Mouse (Mus musculus): ENCODE data around the gene Rnf111. TPM values are rescaled to one million over a fixed set of nuclear protein-coding genes. Genes with fewer than 3 reads are reported as not detected.

Gene Rnf111
- polyA plus RNA-seq, 1 experiment from 2014 or later: 21.6 TPM

- WGBS: 31% methylated on average over 7 of the region's 7 CpGs
- H3K4me3 ChIP-seq: no peak overlapping the region
- ATAC-seq (ENCODE audit: extremely low read depth, insufficient number of reproducible peaks, low FRiP score, low TSS enrichment): no peak; the same call in 1 of the 2 replicates
- H3K27ac ChIP-seq (replicated peaks): peak overlapping the region; percentile 86
- no peaks in the 10 kb centered on the region for H3K9me3 ChIP-seq
- no peaks in the 10 kb centered on the region for H3K27me3 ChIP-seq (replicated peaks)
- H3K4me2 ChIP-seq: no peak overlapping the region
- H3K9ac ChIP-seq: no peak overlapping the region
- H3K36me3 ChIP-seq: no peaks in the 10 kb centered on the region
- H3K4me1 ChIP-seq: peaks cover 5% of the 10 kb centered on the region; the same call in 1 of the 2 replicates
Observed at GRCm38 (mm10) chr9:70524366-70524765, 20.8 kb upstream of the Rnf111 start.

- Histone ChIP-seq H3K9me3 (no peaks in the 10 kb centered on the region), H3K36me3 (no peaks in the 10 kb centered on the region), H3K27ac (replicated peaks) (peak overlapping the region; percentile 86), H3K9ac (no peak overlapping the region), H3K4me1 (peaks cover 5% of the 10 kb centered on the region; the same call in 1 of the 2 replicates), H3K4me2 (no peak overlapping the region), H3K4me3 (no peak overlapping the region), H3K27me3 (replicated peaks) (no peaks in the 10 kb centered on the region)
- no peak for ATAC-seq (ENCODE audit: extremely low read depth, insufficient number of reproducible peaks, low FRiP score, low TSS enrichment)
- WGBS: 92% methylated on average over 3 of the region's 3 CpGs
Observed at GRCm38 (mm10) chr9:70523813-70524212, 20.3 kb upstream of the Rnf111 start.

GRCm38 (mm10) chr9:70520651-70521050 is 17.1 kb upstream of the Rnf111 start:
- Histone ChIP-seq H3K27me3 (replicated peaks) (no peaks in the 10 kb centered on the region), H3K9me3 (no peaks in the 10 kb centered on the region), H3K4me1 (peaks cover 5% of the 10 kb centered on the region; the same call in 1 of the 2 replicates), H3K4me3 (no peak overlapping the region), H3K36me3 (no peaks in the 10 kb centered on the region), H3K9ac (no peak overlapping the region), H3K4me2 (no peak overlapping the region), H3K27ac (replicated peaks) (no peak overlapping the region)
- no peak for ATAC-seq (ENCODE audit: extremely low read depth, insufficient number of reproducible peaks, low FRiP score, low TSS enrichment)
- WGBS: 77% methylated on average over 3 of the region's 3 CpGs

- H3K4me1 ChIP-seq: 0 out of 2 replicates have a peak, but pooled peaks cover 4% of the 10 kb centered on the region
- peaks cover 3% of the 10 kb centered on the region; the same call in 1 of the 2 replicates for H3K27me3 ChIP-seq (replicated peaks)
- 58% methylated on average over 7 of the region's 7 CpGs for whole genome bisulfite sequencing
- H3K9me3 ChIP-seq: no peaks in the 10 kb centered on the region
- H3K36me3 ChIP-seq: no peaks in the 10 kb centered on the region
- H3K4me2 ChIP-seq: no peak overlapping the region
- no peak overlapping the region for H3K9ac ChIP-seq
- no peak overlapping the region for H3K27ac ChIP-seq (replicated peaks)
- H3K4me3 ChIP-seq: no peak overlapping the region
- no peak for ATAC-seq (ENCODE audit: extremely low read depth, insufficient number of reproducible peaks, low FRiP score, low TSS enrichment)
Observed at GRCm38 (mm10) chr9:70511681-70512080, 8.2 kb upstream of the Rnf111 start.

- WGBS: 51% methylated on average over 10 of the region's 10 CpGs
- no peak overlapping the region for H3K4me3 ChIP-seq
- H3K9me3 ChIP-seq: no peaks in the 10 kb centered on the region
- H3K36me3 ChIP-seq: no peaks in the 10 kb centered on the region
- H3K4me1 ChIP-seq: 0 out of 2 replicates have a peak, but pooled peaks cover 4% of the 10 kb centered on the region
- no peak overlapping the region for H3K4me2 ChIP-seq
- H3K27me3 ChIP-seq (replicated peaks): peaks cover 9% of the 10 kb centered on the region; the same call in 1 of the 2 replicates
- ATAC-seq (ENCODE audit: extremely low read depth, insufficient number of reproducible peaks, low FRiP score, low TSS enrichment): no peak
- no peak overlapping the region for H3K27ac ChIP-seq (replicated peaks)
- H3K9ac ChIP-seq: no peak overlapping the region
Observed at GRCm38 (mm10) chr9:70510998-70511583, 7.6 kb upstream of the Rnf111 start.

GRCm38 (mm10) chr9:70509906-70510525 is 6.5 kb upstream of the Rnf111 start:
- Histone ChIP-seq H3K4me1 (0 out of 2 replicates have a peak, but pooled peaks cover 4% of the 10 kb centered on the region), H3K9ac (no peak overlapping the region), H3K27ac (replicated peaks) (0 out of 2 replicates have a peak overlapping the region, but pooled peaks have one; percentile 12), H3K9me3 (no peaks in the 10 kb centered on the region), H3K27me3 (replicated peaks) (peaks cover 9% of the 10 kb centered on the region; the same call in 1 of the 2 replicates), H3K4me3 (no peak overlapping the region), H3K36me3 (no peaks in the 10 kb centered on the region), H3K4me2 (no peak overlapping the region)
- 58% methylated on average over 4 of the region's 4 CpGs for WGBS
- no peak for ATAC-seq (ENCODE audit: extremely low read depth, insufficient number of reproducible peaks, low FRiP score, low TSS enrichment)

GRCm38 (mm10) chr9:70506787-70507186 is 3.3 kb upstream of the Rnf111 start:
- ATAC-seq (ENCODE audit: extremely low read depth, insufficient number of reproducible peaks, low FRiP score, low TSS enrichment): no peak
- no peak overlapping the region for H3K4me3 ChIP-seq
- WGBS: 66% methylated on average over 8 of the region's 8 CpGs
- H3K27ac ChIP-seq (replicated peaks): no peak overlapping the region
- H3K9me3 ChIP-seq: no peaks in the 10 kb centered on the region
- H3K4me2 ChIP-seq: no peak overlapping the region
- no peaks in the 10 kb centered on the region for H3K36me3 ChIP-seq
- H3K27me3 ChIP-seq (replicated peaks): peaks cover 9% of the 10 kb centered on the region; the same call in 1 of the 2 replicates
- H3K4me1 ChIP-seq: peaks cover 17% of the 10 kb centered on the region
- no peak overlapping the region for H3K9ac ChIP-seq

- H3K4me3 ChIP-seq: no peak overlapping the region
- H3K9ac ChIP-seq: no peak overlapping the region
- peaks cover 9% of the 10 kb centered on the region; the same call in 1 of the 2 replicates for H3K27me3 ChIP-seq (replicated peaks)
- peaks cover 4% of the 10 kb centered on the region; the same call in 1 of the 2 replicates for H3K36me3 ChIP-seq
- no peak overlapping the region for H3K27ac ChIP-seq (replicated peaks)
- peaks cover 23% of the 10 kb centered on the region for H3K4me1 ChIP-seq
- H3K9me3 ChIP-seq: no peaks in the 10 kb centered on the region
- no peak overlapping the region for H3K4me2 ChIP-seq
- 66% methylated on average over 2 of the region's 2 CpGs for WGBS
- no peak for ATAC-seq (ENCODE audit: extremely low read depth, insufficient number of reproducible peaks, low FRiP score, low TSS enrichment)
Observed at GRCm38 (mm10) chr9:70506186-70506585, 2.7 kb upstream of the Rnf111 start.

GRCm38 (mm10) chr9:70503015-70503603 is 416 bp downstream of the Rnf111 start:
- Histone ChIP-seq H3K27me3 (replicated peaks) (peaks cover 9% of the 10 kb centered on the region; the same call in 1 of the 2 replicates), H3K36me3 (peaks cover 22% of the 10 kb centered on the region), H3K4me3 (peak overlapping the region; percentile 97), H3K9me3 (no peaks in the 10 kb centered on the region), H3K27ac (replicated peaks) (peak overlapping the region; percentile 99), H3K9ac (peak overlapping the region; percentile 99), H3K4me1 (peaks cover 27% of the 10 kb centered on the region), H3K4me2 (peak overlapping the region; percentile 81)
- WGBS: under 1% methylated on average over 48 of the region's 70 CpGs
- peak; percentile 89 for ATAC-seq (ENCODE audit: extremely low read depth, insufficient number of reproducible peaks, low FRiP score, low TSS enrichment)

GRCm38 (mm10) chr9:70502284-70503014 is 1.1 kb downstream of the Rnf111 start:
- ATAC-seq (ENCODE audit: extremely low read depth, insufficient number of reproducible peaks, low FRiP score, low TSS enrichment): no peak
- H3K4me2 ChIP-seq: peak overlapping the region; percentile 81
- 35% methylated on average over 10 of the region's 10 CpGs for WGBS
- peak overlapping the region; percentile 97 for H3K4me3 ChIP-seq
- peaks cover 31% of the 10 kb centered on the region for H3K4me1 ChIP-seq
- H3K9me3 ChIP-seq: no peaks in the 10 kb centered on the region
- H3K36me3 ChIP-seq: peaks cover 24% of the 10 kb centered on the region
- H3K9ac ChIP-seq: peak overlapping the region; percentile 99
- peaks cover 9% of the 10 kb centered on the region; the same call in 1 of the 2 replicates for H3K27me3 ChIP-seq (replicated peaks)
- H3K27ac ChIP-seq (replicated peaks): peak overlapping the region; percentile 99

GRCm38 (mm10) chr9:70496990-70497389 is 6.5 kb downstream of the Rnf111 start:
- Histone ChIP-seq H3K27me3 (replicated peaks) (no peaks in the 10 kb centered on the region), H3K4me2 (no peak overlapping the region), H3K4me1 (peaks cover 42% of the 10 kb centered on the region), H3K27ac (replicated peaks) (no peak overlapping the region), H3K36me3 (peaks cover 54% of the 10 kb centered on the region), H3K9me3 (no peaks in the 10 kb centered on the region), H3K9ac (no peak overlapping the region), H3K4me3 (no peak overlapping the region)
- ATAC-seq (ENCODE audit: extremely low read depth, insufficient number of reproducible peaks, low FRiP score, low TSS enrichment): no peak
